Mouse (Mus musculus) embryonic fibroblast, embryonic 13.5 days (primary cell): ENCODE data around the gene Pdzd3.

Experiments used
- CTCF ChIP-seq: IDR thresholded peaks from 2 replicates; pipeline ENCODE4 v1.5.1; 2011; ENCODE audit warnings: mild to moderate bottlenecking, control low read depth, low read length, moderate library complexity, borderline replicate concordance; ENCODE audit not compliant: insufficient read depth
- POLR2A ChIP-seq: IDR thresholded peaks from 2 replicates; pipeline ENCODE4 v1.6.1; 2011; ENCODE audit warnings: low read depth, mild to moderate bottlenecking, control low read depth, low read length, moderate library complexity

- TF ChIP-seq CTCF (no peak), POLR2A (no peak)
These were observed 3.9 kb upstream of the Pdzd3 start for GRCm38 (mm10) chr9:44255136-44255521.
